Mouse (Mus musculus) myocyte (in vitro differentiated cells): ENCODE measurements around the gene Gpr39.

Experiments
- CEBPB ChIP-seq: IDR thresholded peaks from 2 replicates; pipeline ENCODE4 v1.6.1; 2011; ENCODE audit warnings: mild to moderate bottlenecking, moderate library complexity; ENCODE audit not compliant: poor library complexity, insufficient read depth, severe bottlenecking
- E2F4 ChIP-seq: IDR thresholded peaks from one replicate; pipeline ENCODE4 v1.6.1; 2011; ENCODE audit warnings: mild to moderate bottlenecking, control low read depth, moderate library complexity; ENCODE audit not compliant: insufficient read depth
- MAX ChIP-seq: IDR thresholded peaks from one replicate; pipeline ENCODE4 v1.6.1; 2011; ENCODE audit warnings: low read depth, mild to moderate bottlenecking, control low read depth
- MYOD1 ChIP-seq, 3 experiments: IDR thresholded peaks; one replicate each; pipeline ENCODE4 v1.6.1; 2011; ENCODE audit warnings: control low read depth in 2 of 3, low read depth in 2 of 3, mild to moderate bottlenecking in 2 of 3, moderate library complexity in 1 of 3; ENCODE audit not compliant: insufficient read length in 2 of 3, control insufficient read depth in 1 of 3
- POLR2A ChIP-seq: IDR thresholded peaks from one replicate; pipeline ENCODE4 v1.6.1; 2011; ENCODE audit warnings: low read depth, mild to moderate bottlenecking, control low read depth, moderate library complexity; ENCODE audit not compliant: insufficient read length
- POLR2AphosphoS2 ChIP-seq: IDR thresholded peaks from one replicate; pipeline ENCODE4 v1.6.1; 2011; ENCODE audit warnings: low read depth, control low read depth; ENCODE audit not compliant: insufficient read length
- REST ChIP-seq: IDR thresholded peaks from one replicate; pipeline ENCODE4 v1.6.1; 2011; ENCODE audit warnings: mild to moderate bottlenecking, control low read depth, moderate library complexity; ENCODE audit not compliant: insufficient read depth, insufficient read length
- SRF ChIP-seq: IDR thresholded peaks from one replicate; pipeline ENCODE4 v1.6.1; 2011; ENCODE audit warnings: low read depth; ENCODE audit not compliant: control insufficient read depth, insufficient read length
- TCF12 ChIP-seq: IDR thresholded peaks from one replicate; pipeline ENCODE4 v1.6.1; 2011; ENCODE audit warnings: mild to moderate bottlenecking, control low read depth; ENCODE audit not compliant: poor library complexity, insufficient read depth, severe bottlenecking
- USF1 ChIP-seq: IDR thresholded peaks from one replicate; pipeline ENCODE4 v1.6.1; 2011; ENCODE audit warnings: low read depth, mild to moderate bottlenecking, control low read depth, moderate library complexity

DNA sequence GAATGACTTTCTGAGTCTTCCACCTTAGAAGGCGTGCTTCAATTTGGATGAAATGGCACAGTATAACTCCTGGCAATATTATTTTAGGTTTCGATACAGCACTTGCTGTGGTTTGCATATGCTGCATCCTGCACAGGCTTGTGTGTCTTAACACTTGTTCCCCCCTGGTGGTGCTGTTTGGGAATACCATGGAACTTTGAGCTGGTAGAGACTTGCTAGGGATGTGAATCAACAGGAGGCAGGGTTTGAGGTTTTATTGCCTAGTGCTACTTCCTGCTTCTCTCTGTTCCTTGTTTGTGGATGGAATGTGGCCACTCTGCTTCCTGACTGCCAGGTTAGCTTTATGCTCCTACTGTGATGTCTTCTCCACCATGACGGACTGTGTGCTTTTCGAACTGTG is 15.9 kb upstream of the Gpr39 start:
- TF ChIP-seq POLR2A (no peak), SRF (no peak), REST (no peak), TCF12 (no peak), USF1 (no peak), CEBPB (no peak), POLR2AphosphoS2 (no peak), MAX (no peak), E2F4 (no peak), MYOD1 (IDR thresholded peaks at IDR 0.05; ENCODE audit: control insufficient read depth in 1 of 3, insufficient read length in 2 of 3, low read depth in 2 of 3) (no peak)
